Mouse (Mus musculus): Measurements from ENCODE around the gene Mphosph8. TPM values are rescaled to one million over a fixed set of nuclear protein-coding genes. Genes with fewer than 3 reads are reported as not detected.

Gene Mphosph8
- polyA plus RNA-seq, 1 experiment from 2014 or later: 44.3 TPM

DNA sequence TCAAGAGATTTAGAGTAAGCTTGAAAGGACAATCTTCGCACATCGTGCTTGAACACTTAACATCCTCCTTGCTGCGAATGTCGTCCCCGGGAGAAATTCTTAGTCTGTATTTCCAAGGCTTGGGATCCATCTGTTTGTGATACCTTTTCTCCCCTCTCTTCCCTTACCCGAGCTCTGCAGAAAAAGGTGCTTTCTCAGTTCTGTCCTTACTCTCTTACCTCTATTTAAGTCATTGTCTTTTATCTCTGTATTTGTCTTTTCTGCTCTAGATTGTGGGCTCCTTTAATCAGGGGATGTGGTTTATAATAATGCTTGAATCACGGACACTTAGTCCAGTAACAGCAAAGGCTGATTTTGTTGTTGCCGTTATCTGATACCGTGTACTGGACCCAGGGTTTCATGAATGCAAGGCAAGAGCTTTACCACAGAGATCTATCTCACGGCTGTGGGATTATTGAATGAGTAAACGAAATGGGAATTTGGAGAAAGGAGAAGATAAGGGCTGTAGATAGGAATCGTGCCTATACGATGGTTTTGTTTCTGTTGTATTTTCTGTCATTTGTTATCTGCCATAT, 1.1 kb downstream of the Mphosph8 start:
- ATAC-seq (ENCODE audit: low FRiP score): no peak
- Histone ChIP-seq H3K9ac (ENCODE audit: low read length) (peak overlapping the region; percentile 78), H3K4me1 (ENCODE audit: control insufficient read depth, insufficient read depth, low read length) (peaks cover 11% of the 10 kb centered on the region), H3K4me2 (peak overlapping the region; percentile 71), H3K9me3 (ENCODE audit: control insufficient read depth, low read length) (no peaks in the 10 kb centered on the region), H3K4me3 (ENCODE audit: low read depth, low read length) (peak overlapping the region; percentile 92), H3K27ac (ENCODE audit: low read depth, low read length) (no peak overlapping the region), H3K27me3 (ENCODE audit: control insufficient read depth, insufficient read depth, low read length) (no peaks in the 10 kb centered on the region), H3K36me3 (ENCODE audit: control insufficient read depth, insufficient read depth, low read length) (peaks cover 6% of the 10 kb centered on the region)
- peak; percentile 90 for DNase-seq (ENCODE audit: low spot score, missing footprints)
- WGBS: 10% methylated on average over 13 of the region's 13 CpGs

GRCm38 (mm10) chr14:56685426-56685825, 17.4 kb downstream of the Mphosph8 start:
- no peaks in the 10 kb centered on the region for H3K9me3 ChIP-seq (ENCODE audit: control insufficient read depth, low read length)
- H3K4me2 ChIP-seq: no peak overlapping the region
- H3K9ac ChIP-seq (ENCODE audit: low read length): no peak overlapping the region
- DNase-seq (ENCODE audit: low spot score, missing footprints) (no peak), ATAC-seq (ENCODE audit: low FRiP score) (no peak)
- H3K27ac ChIP-seq (ENCODE audit: low read depth, low read length): no peak overlapping the region
- no peaks in the 10 kb centered on the region for H3K27me3 ChIP-seq (ENCODE audit: control insufficient read depth, insufficient read depth, low read length)
- H3K4me3 ChIP-seq (ENCODE audit: low read depth, low read length): no peak overlapping the region
- peaks cover 23% of the 10 kb centered on the region for H3K36me3 ChIP-seq (ENCODE audit: control insufficient read depth, insufficient read depth, low read length)
- 86% methylated on average over 1 of the region's 1 CpGs for WGBS
- H3K4me1 ChIP-seq (ENCODE audit: control insufficient read depth, insufficient read depth, low read length): no peaks in the 10 kb centered on the region

DNA sequence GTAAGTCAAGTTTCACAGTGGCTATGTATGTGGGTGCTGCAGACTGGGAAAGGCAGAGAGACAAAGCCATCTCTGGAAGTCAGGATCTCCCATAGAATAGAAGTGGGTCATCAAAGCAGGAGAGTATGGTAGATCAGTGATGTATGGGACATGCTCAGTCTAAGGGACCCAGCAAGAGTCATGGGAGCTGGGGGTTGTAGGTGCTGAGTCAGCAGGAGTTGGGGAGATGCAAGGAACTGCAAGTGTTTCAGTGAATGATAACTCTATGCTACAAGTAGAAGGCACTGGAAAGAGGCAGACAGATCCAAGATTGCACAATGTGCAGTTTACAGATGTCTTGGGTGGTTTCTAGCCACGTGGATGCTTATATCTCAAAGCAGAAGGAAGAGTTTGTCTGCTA, 21.1 kb downstream of the Mphosph8 start:
- Histone ChIP-seq H3K4me1 (ENCODE audit: control insufficient read depth, insufficient read depth, low read length) (no peaks in the 10 kb centered on the region), H3K36me3 (ENCODE audit: control insufficient read depth, insufficient read depth, low read length) (peaks cover 29% of the 10 kb centered on the region), H3K4me2 (no peak overlapping the region), H3K4me3 (ENCODE audit: low read depth, low read length) (no peak overlapping the region), H3K27me3 (ENCODE audit: control insufficient read depth, insufficient read depth, low read length) (no peaks in the 10 kb centered on the region), H3K27ac (ENCODE audit: low read depth, low read length) (no peak overlapping the region), H3K9me3 (ENCODE audit: control insufficient read depth, low read length) (no peaks in the 10 kb centered on the region), H3K9ac (ENCODE audit: low read length) (no peak overlapping the region)
- DNase-seq (ENCODE audit: low spot score, missing footprints) (no peak), ATAC-seq (ENCODE audit: low FRiP score) (no peak)
- WGBS: 100% methylated on average over 1 of the region's 1 CpGs

DNA sequence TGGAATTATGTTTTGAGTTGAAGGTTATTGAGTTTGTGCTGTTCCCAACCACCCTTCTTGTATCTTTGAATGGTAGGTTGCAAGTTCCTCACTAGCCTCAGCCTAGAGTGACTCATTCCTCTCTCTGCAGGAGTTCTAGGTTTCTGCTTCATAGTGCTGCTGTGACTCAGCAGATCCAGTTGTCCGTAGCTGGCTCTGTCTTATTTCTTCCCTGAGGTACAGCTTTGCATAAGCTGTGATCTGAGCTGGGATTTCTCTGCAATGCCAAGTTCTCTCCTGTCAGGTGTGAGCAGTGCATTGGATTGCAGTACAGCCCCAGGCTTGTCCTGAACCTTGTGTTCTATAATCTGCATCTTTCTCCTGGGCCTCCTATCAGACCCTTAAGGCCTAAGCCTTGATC, 21.7 kb downstream of the Mphosph8 start:
- H3K27ac ChIP-seq (ENCODE audit: low read depth, low read length): no peak overlapping the region

GRCm38 (mm10) chr14:56695495-56695894, 27.4 kb downstream of the Mphosph8 start:
- H3K36me3 ChIP-seq (ENCODE audit: control insufficient read depth, insufficient read depth, low read length): peaks cover 35% of the 10 kb centered on the region
- H3K27ac ChIP-seq (ENCODE audit: low read depth, low read length): no peak overlapping the region
- no peak overlapping the region for H3K4me3 ChIP-seq (ENCODE audit: low read depth, low read length)
- DNase-seq (ENCODE audit: low spot score, missing footprints): no peak
- H3K27me3 ChIP-seq (ENCODE audit: control insufficient read depth, insufficient read depth, low read length): no peaks in the 10 kb centered on the region
- H3K4me1 ChIP-seq (ENCODE audit: control insufficient read depth, insufficient read depth, low read length): no peaks in the 10 kb centered on the region
- no peak for ATAC-seq (ENCODE audit: low FRiP score)
- H3K9ac ChIP-seq (ENCODE audit: low read length): no peak overlapping the region
- H3K9me3 ChIP-seq (ENCODE audit: control insufficient read depth, low read length): no peaks in the 10 kb centered on the region
- no peak overlapping the region for H3K4me2 ChIP-seq
- 90% methylated on average over 3 of the region's 3 CpGs for WGBS

More for the DNA sequence above, 21.7 kb downstream of the Mphosph8 start:
- Histone ChIP-seq H3K9me3 (ENCODE audit: control insufficient read depth, low read length) (no peaks in the 10 kb centered on the region), H3K4me1 (ENCODE audit: control insufficient read depth, insufficient read depth, low read length) (no peaks in the 10 kb centered on the region), H3K4me3 (ENCODE audit: low read depth, low read length) (no peak overlapping the region), H3K36me3 (ENCODE audit: control insufficient read depth, insufficient read depth, low read length) (peaks cover 35% of the 10 kb centered on the region), H3K9ac (ENCODE audit: low read length) (no peak overlapping the region), H3K27me3 (ENCODE audit: control insufficient read depth, insufficient read depth, low read length) (no peaks in the 10 kb centered on the region), H3K4me2 (no peak overlapping the region)
- no peak for ATAC-seq (ENCODE audit: low FRiP score)
- 79% methylated on average over 1 of the region's 1 CpGs for WGBS
- DNase-seq (ENCODE audit: low spot score, missing footprints): no peak

DNA sequence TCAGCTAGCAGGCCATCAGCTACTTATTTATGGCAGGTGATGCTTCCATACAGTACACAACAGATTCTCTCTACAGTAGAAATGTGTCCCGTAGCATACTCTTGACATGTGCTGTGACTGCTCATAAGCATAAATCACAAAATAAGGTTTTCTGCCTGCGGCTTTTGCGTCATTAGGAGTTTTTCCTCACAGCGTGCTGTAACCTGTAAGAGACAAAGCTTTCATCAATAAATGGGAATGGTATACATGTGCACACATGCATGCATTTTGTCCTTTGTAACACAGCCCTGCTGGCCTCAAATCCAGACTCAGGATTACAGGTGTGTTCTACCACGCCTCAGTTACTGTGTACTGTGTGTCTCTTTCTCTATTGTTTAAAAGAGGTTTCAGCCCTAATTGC, 29.8 kb downstream of the Mphosph8 start:
- no peak overlapping the region for H3K4me2 ChIP-seq
- no peaks in the 10 kb centered on the region for H3K27me3 ChIP-seq (ENCODE audit: control insufficient read depth, insufficient read depth, low read length)
- H3K9me3 ChIP-seq (ENCODE audit: control insufficient read depth, low read length): no peaks in the 10 kb centered on the region
- H3K27ac ChIP-seq (ENCODE audit: low read depth, low read length): no peak overlapping the region
- no peak for DNase-seq (ENCODE audit: low spot score, missing footprints)
- no peak overlapping the region for H3K9ac ChIP-seq (ENCODE audit: low read length)
- no peak for ATAC-seq (ENCODE audit: low FRiP score)
- no peak overlapping the region for H3K4me3 ChIP-seq (ENCODE audit: low read depth, low read length)
- 96% methylated on average over 5 of the region's 5 CpGs for WGBS
- H3K36me3 ChIP-seq (ENCODE audit: control insufficient read depth, insufficient read depth, low read length): peaks cover 29% of the 10 kb centered on the region
- no peaks in the 10 kb centered on the region for H3K4me1 ChIP-seq (ENCODE audit: control insufficient read depth, insufficient read depth, low read length)

GRCm38 (mm10) chr14:56702644-56703043, 34.6 kb downstream of the Mphosph8 start:
- H3K4me1 ChIP-seq (ENCODE audit: control insufficient read depth, insufficient read depth, low read length): no peaks in the 10 kb centered on the region
- no peaks in the 10 kb centered on the region for H3K9me3 ChIP-seq (ENCODE audit: control insufficient read depth, low read length)
- H3K36me3 ChIP-seq (ENCODE audit: control insufficient read depth, insufficient read depth, low read length): peaks cover 9% of the 10 kb centered on the region; the same call in 1 of the 2 replicates
- no peak overlapping the region for H3K27ac ChIP-seq (ENCODE audit: low read depth, low read length)
- H3K4me2 ChIP-seq: no peak overlapping the region
- no peak overlapping the region for H3K4me3 ChIP-seq (ENCODE audit: low read depth, low read length)
- DNase-seq (ENCODE audit: low spot score, missing footprints) (no peak), ATAC-seq (ENCODE audit: low FRiP score) (no peak)
- H3K27me3 ChIP-seq (ENCODE audit: control insufficient read depth, insufficient read depth, low read length): no peaks in the 10 kb centered on the region
- WGBS: 96% methylated on average over 4 of the region's 4 CpGs
- no peak overlapping the region for H3K9ac ChIP-seq (ENCODE audit: low read length)

- no peak overlapping the region for H3K4me3 ChIP-seq (ENCODE audit: low read depth, low read length)
- peaks cover 1% of the 10 kb centered on the region; the same call in 1 of the 2 replicates for H3K36me3 ChIP-seq (ENCODE audit: control insufficient read depth, insufficient read depth, low read length)
- H3K4me2 ChIP-seq: no peak overlapping the region
- H3K4me1 ChIP-seq (ENCODE audit: control insufficient read depth, insufficient read depth, low read length): no peaks in the 10 kb centered on the region
- no peak overlapping the region for H3K9ac ChIP-seq (ENCODE audit: low read length)
- WGBS: 88% methylated on average over 4 of the region's 4 CpGs
- DNase-seq (ENCODE audit: low spot score, missing footprints) (no peak), ATAC-seq (ENCODE audit: low FRiP score) (no peak)
- H3K27ac ChIP-seq (ENCODE audit: low read depth, low read length): no peak overlapping the region
- H3K9me3 ChIP-seq (ENCODE audit: control insufficient read depth, low read length): no peaks in the 10 kb centered on the region
- H3K27me3 ChIP-seq (ENCODE audit: control insufficient read depth, insufficient read depth, low read length): no peaks in the 10 kb centered on the region
Measured at GRCm38 (mm10) chr14:56705687-56706086, 37.6 kb downstream of the Mphosph8 start.

GRCm38 (mm10) chr14:56726493-56726892, 58.4 kb downstream of the Mphosph8 start:
- no peaks in the 10 kb centered on the region for H3K4me1 ChIP-seq (ENCODE audit: control insufficient read depth, insufficient read depth, low read length)
- no peaks in the 10 kb centered on the region for H3K36me3 ChIP-seq (ENCODE audit: control insufficient read depth, insufficient read depth, low read length)
- no peak for DNase-seq (ENCODE audit: low spot score, missing footprints)
- no peak for ATAC-seq (ENCODE audit: low FRiP score)
- no peak overlapping the region for H3K4me3 ChIP-seq (ENCODE audit: low read depth, low read length)
- 89% methylated on average over 1 of the region's 1 CpGs for WGBS
- no peak overlapping the region for H3K4me2 ChIP-seq
- H3K9me3 ChIP-seq (ENCODE audit: control insufficient read depth, low read length): no peaks in the 10 kb centered on the region
- H3K27ac ChIP-seq (ENCODE audit: low read depth, low read length): no peak overlapping the region
- no peaks in the 10 kb centered on the region for H3K27me3 ChIP-seq (ENCODE audit: control insufficient read depth, insufficient read depth, low read length)
- no peak overlapping the region for H3K9ac ChIP-seq (ENCODE audit: low read length)

Data from midbrain, embryonic 11.5 days (tissue).